Mouse (Mus musculus) heart, adult 2 months (tissue): Measurements from ENCODE around the gene Spag8.

ENCODE experiments used
- CTCF ChIP-seq: fragments of 200-600 bp; IDR thresholded peaks from 2 replicates; pipeline ENCODE4 v1.8.1; 2022; ENCODE audit warnings: antibody characterized with exemption, mild to moderate bottlenecking, moderate library complexity
- EP300 ChIP-seq: fragments of 200-500 bp; IDR thresholded peaks from 2 replicates; pipeline ENCODE4 v1.6.1; 2011; ENCODE audit warnings: low read depth, low read length, control low read depth; ENCODE audit not compliant: insufficient read depth
- POLR2A ChIP-seq: fragments of 200-500 bp; IDR thresholded peaks from 2 replicates; pipeline ENCODE4 v1.6.1; 2011; ENCODE audit warnings: mild to moderate bottlenecking, low read depth, low read length, control low read depth; ENCODE audit not compliant: insufficient read depth

DNA sequence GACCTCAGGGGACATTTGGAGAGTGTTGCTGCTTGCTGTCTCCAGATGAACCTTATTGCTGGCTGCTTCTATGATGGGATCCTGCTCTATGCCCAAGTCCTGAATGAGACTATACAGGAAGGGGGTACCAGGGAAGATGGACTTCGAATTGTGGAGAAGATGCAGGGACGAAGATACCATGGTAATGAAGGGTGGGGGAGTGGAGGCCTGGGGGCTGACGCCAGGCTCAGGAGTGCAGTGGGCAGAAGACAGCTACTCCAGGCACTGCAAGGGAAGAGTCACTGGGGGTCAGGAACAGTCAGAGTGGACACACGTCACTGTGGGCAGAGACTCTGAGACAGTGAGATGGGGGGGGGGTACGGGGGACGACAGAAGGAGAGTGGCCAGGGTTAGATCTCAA, 12.9 kb downstream of the Spag8 start:
- TF ChIP-seq CTCF, result no peak
- TF ChIP-seq EP300, result no peak
- no peak for TF ChIP-seq POLR2A
